Mouse (Mus musculus): ENCODE measurements around the gene Tsc22d4.

DNA sequence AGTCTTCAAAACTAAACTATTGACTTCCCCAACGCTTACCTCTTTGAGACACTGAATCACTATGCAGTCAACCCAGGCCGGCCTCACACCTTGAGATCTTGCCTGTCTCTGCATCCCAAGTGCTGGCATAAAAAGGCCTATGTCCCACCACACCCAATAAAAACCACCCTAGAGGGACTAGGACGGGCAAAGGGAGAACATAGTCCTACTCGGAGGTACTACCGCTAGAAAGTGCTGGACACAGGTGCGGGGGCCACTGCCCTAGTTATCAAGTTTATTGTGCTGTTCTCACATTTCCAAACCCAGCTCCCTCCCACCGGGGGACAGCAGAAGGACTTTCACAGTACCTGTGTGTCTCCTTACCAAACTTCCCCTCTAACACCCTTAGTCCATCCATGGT lies 36.1 kb downstream of the Tsc22d4 start:
- TF ChIP-seq CTCF (IDR thresholded peaks at IDR 0.05; ENCODE audit: extremely low read depth, insufficient read depth, insufficient read length, insufficient replicate concordance): no peak
- TF ChIP-seq POLR2A (IDR thresholded peaks at IDR 0.05; ENCODE audit: low read depth, low read length): no peak

All from spleen, adult 2 months (tissue).